Mouse (Mus musculus) ES-E14 (cell line): ENCODE data around the gene Foxl1. TPM values are rescaled to one million over a fixed set of nuclear protein-coding genes. Genes with fewer than 3 reads are reported as not detected.

Experiments used
- DNase-seq: peaks from one replicate; pipeline ENCODE4 v3.0.0-alpha.2; 2013; ENCODE audit warnings: low read depth, low spot score
- H3K27ac ChIP-seq: 2 replicates; pipeline ENCODE4 v1.5.1; 2012; ENCODE audit warnings: low read depth, mild to moderate bottlenecking, low read length, moderate library complexity, mixed read lengths; ENCODE audit not compliant: poor library complexity, insufficient read depth, severe bottlenecking
- H3K36me3 ChIP-seq: 2 replicates; pipeline ENCODE4 v1.6.1; 2012; ENCODE audit warnings: mild to moderate bottlenecking, low read length, moderate library complexity, mixed read lengths; ENCODE audit not compliant: control insufficient read depth, poor library complexity, insufficient read depth, severe bottlenecking
- H3K4me1 ChIP-seq, 2 experiments: fragments of 150-350 bp in 1 of 2; sonication (generic) in 1 of 2; 2 replicates each; pipeline ENCODE4 v1.6.1; 2012; ENCODE audit warnings: low read length in 2 of 2, mild to moderate bottlenecking in 1 of 2, mixed read lengths in 1 of 2; ENCODE audit not compliant: control insufficient read depth in 2 of 2, insufficient read depth in 2 of 2, poor library complexity in 1 of 2
- H3K4me3 ChIP-seq, 2 experiments: fragments of 150-350 bp in 1 of 2; sonication (generic) in 1 of 2; 2 replicates each; pipeline ENCODE4 v1.5.1; 2012; ENCODE audit warnings: low read length in 2 of 2, low read depth in 1 of 2, mild to moderate bottlenecking in 1 of 2, mixed read lengths in 1 of 2; ENCODE audit not compliant: insufficient read depth in 1 of 2, poor library complexity in 1 of 2, severe bottlenecking in 1 of 2
- H3K9ac ChIP-seq: 2 replicates; pipeline ENCODE4 v1.6.1; 2012; ENCODE audit warnings: low read depth, mild to moderate bottlenecking, low read length, mixed read lengths; ENCODE audit not compliant: poor library complexity, insufficient read depth, severe bottlenecking
- H3K9me3 ChIP-seq: fragments of 150-350 bp; sonication (generic); 2 replicates; pipeline ENCODE4 v1.6.1; 2012; ENCODE audit warnings: low read depth, mild to moderate bottlenecking, low read length; ENCODE audit not compliant: control insufficient read depth, insufficient read depth
- CHD2 ChIP-seq: IDR thresholded peaks from 2 replicates; pipeline ENCODE4 v1.6.1; 2014; ENCODE audit warnings: mild to moderate bottlenecking, low read depth, low read length, inconsistent platforms
- HCFC1 ChIP-seq: IDR thresholded peaks from 2 replicates; pipeline ENCODE4 v1.6.1; 2012; ENCODE audit warnings: low read length, inconsistent platforms, borderline replicate concordance; ENCODE audit not compliant: insufficient read depth
- MAFK ChIP-seq: IDR thresholded peaks from 2 replicates; pipeline ENCODE4 v1.6.1; 2014; ENCODE audit warnings: mild to moderate bottlenecking, low read depth, low read length, inconsistent platforms; ENCODE audit not compliant: insufficient read depth
- ZC3H11A ChIP-seq: IDR thresholded peaks from 2 replicates; pipeline ENCODE4 v1.6.1; 2012; ENCODE audit warnings: low read depth, mild to moderate bottlenecking, inconsistent platforms, low read length, borderline replicate concordance
- ZNF384 ChIP-seq: IDR thresholded peaks from 2 replicates; pipeline ENCODE4 v1.6.1; 2012; ENCODE audit warnings: low read depth, low read length, inconsistent platforms
- in situ Hi-C, 2 experiments: fragments of 600-800 bp; cut with MboI; formaldehyde crosslinking; loops; one replicate each; pipeline ENCODE4 v1.15.1; 2025; ENCODE audit warnings: low sequenced_read_pairs in 2 of 2, inconsistent platforms in 1 of 2; ENCODE audit not compliant: unreplicated experiment in 2 of 2
- total RNA-seq: library from RNA; depleted of rRNA; stranded (reverse); fragments of 300-350 nt; gene quantifications from 2 replicates; pipeline ENCODE4 v1.2.3, GENCODE M21; 2012; rRNA removed

Gene Foxl1
- total RNA-seq, 1 experiment = 0.09 TPM

DNA sequence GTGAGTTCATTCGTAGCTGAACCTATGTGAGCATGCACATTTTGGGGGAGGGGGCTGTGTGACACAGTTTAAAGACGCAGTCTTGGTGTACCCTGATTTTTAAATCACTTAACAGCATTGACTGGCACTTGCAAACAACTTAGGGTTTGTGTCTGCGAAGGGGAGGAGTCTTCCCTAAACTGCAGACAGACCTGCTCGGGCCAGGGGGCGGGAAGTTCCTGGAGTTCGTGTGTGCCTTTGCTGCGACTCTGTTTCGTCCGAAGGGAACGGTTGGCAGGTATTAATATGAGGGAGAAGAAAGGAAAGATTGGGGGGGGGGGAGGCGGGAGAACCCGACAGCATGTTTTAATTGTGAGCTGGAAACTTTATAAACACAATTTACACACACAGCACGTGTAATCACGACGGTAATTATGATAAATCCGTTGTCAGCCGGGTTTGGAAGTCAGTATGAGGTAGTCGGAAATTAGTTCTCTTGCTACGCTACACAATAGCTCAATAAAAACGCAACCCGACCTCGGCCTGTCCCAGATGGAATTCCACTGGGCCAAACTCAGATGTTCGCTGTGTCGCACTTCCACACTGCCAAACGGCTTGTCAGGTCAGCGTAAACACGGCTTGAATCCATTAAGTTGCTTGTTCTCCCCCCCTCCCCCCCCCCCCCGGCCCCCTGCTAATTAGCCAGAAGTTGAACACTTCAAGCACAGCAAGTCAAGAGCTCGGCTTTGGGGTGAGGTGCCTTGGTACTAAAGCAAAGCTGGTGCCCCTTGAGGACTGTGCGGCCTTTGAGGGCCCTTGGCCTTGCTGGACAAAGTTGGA lies 47.2 kb downstream of the Foxl1 start:
- peaks cover 0 to 5% of the 10 kb centered on the region in 2 experiments; a peak in 2 of 4 replicates for H3K4me1 ChIP-seq

DNA sequence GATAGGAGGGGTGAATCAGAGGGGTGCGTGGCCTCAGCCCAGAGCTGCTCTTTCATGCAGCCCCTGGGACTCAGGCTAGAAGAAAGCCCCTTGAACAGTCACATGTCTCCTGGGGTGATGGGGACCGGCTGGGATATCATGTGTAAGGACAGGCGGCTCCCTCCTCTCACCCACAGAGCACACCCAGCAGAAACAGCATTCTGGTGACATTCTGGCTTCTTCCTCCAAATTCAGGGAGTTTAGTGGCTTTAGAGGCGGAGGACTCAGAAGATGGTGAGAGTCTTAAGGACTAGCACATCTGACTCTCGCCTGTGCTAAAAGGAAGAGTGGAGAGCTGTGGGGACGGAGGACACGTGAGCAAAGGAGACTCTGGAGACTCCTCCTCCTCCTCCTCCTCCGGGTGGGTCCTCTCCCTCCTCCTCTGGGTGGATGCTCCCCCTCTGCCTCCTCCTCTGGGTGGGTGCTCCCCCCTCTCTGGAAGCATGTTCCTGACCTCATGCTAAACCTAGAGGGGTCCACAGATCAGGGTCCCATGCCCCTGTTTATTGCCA lies 47.9 kb downstream of the Foxl1 start:
- peaks cover 0 to 5% of the 10 kb centered on the region in 2 experiments; a peak in 2 of 4 replicates for H3K4me1 ChIP-seq
- in situ Hi-C loops = no loop called here
- H3K9ac ChIP-seq = no peak overlapping the region
- no peak for TF ChIP-seq ZNF384
- no peak for TF ChIP-seq MAFK
- TF ChIP-seq CHD2 = no peak
- TF ChIP-seq ZC3H11A = no peak
- no peak for TF ChIP-seq HCFC1
- H3K9me3 ChIP-seq = no peaks in the 10 kb centered on the region
- no peaks in the 10 kb centered on the region for H3K36me3 ChIP-seq
- no peak for DNase-seq
- H3K27ac ChIP-seq = no peak overlapping the region
- H3K4me3 ChIP-seq = no peak overlapping the region

More for the DNA sequence above, 47.2 kb downstream of the Foxl1 start:
- no peak for DNase-seq
- no peak for TF ChIP-seq HCFC1
- TF ChIP-seq ZNF384 = no peak
- no peak for TF ChIP-seq MAFK
- no peak for TF ChIP-seq CHD2
- no peak for TF ChIP-seq ZC3H11A
- Histone ChIP-seq H3K27ac (no peak overlapping the region), H3K36me3 (no peaks in the 10 kb centered on the region), H3K9me3 (no peaks in the 10 kb centered on the region), H3K4me3 (0 out of 4 replicates have a peak overlapping the region, but pooled peaks of 1 of the 2 experiments have one; percentile 23), H3K9ac (no peak overlapping the region)
- in situ Hi-C loops = no loop called here

DNA sequence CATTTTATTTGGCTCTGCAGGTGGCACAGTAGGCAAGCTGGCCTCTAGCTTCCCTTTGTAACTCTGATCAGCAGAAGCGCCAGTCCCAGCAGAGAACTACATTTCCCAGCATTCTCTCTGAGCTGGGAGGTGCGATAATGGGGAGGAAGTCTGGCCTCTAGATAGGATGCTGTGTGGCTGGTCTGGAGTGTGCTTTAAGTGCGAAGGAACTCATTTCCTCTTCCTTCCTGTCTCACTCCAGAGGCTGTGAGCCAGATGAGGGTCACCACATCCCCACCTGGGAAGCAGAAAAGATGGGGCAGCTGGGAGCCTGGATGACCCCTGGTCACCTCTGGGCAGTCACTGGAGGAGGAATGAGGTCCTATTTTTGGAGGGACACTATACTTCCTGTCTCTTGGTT lies 48.6 kb downstream of the Foxl1 start:
- H3K4me3 ChIP-seq = no peak overlapping the region

More for the DNA sequence above, 48.6 kb downstream of the Foxl1 start:
- no peak overlapping the region for H3K27ac ChIP-seq
- peaks cover 0 to 5% of the 10 kb centered on the region in 2 experiments; a peak in 2 of 4 replicates for H3K4me1 ChIP-seq
- TF ChIP-seq CHD2 = no peak
- TF ChIP-seq HCFC1 = peak; percentile 88
- no peak for TF ChIP-seq ZNF384
- no peak for TF ChIP-seq MAFK
- TF ChIP-seq ZC3H11A = no peak
- no peaks in the 10 kb centered on the region for H3K9me3 ChIP-seq
- no peaks in the 10 kb centered on the region for H3K36me3 ChIP-seq
- H3K9ac ChIP-seq = no peak overlapping the region
- no peak for DNase-seq
- in situ Hi-C loops = no loop called here

Other genes with a start within 250 kb of the Foxl1 start
- gene Foxf1, start 43.6 kb upstream of the Foxl1 start, total RNA-seq = 0.37 and 1.1 TPM in 2 replicates
- 31.6 and 35.8 TPM in 2 replicates for gene Mthfsd, start 19.5 kb upstream of the Foxl1 start, total RNA-seq
- gene Foxc2, start 11.8 kb upstream of the Foxl1 start, total RNA-seq = 0.11 and 0.27 TPM in 2 replicates